Mouse (Mus musculus): ENCODE results near the gene 2310011J03Rik. TPM values are rescaled to one million over a fixed set of nuclear protein-coding genes. Genes with fewer than 3 reads are reported as not detected.

2310011J03Rik gene
- polyA plus RNA-seq (2015; fragmentation: Illumina TruSeq; extraction: RNeasy Lipid Tissue Mini Kit (QIAGEN cat#74804); ENCODE audit: low read depth, low replicate concordance), result 50.9 TPM

GRCm38 (mm10) chr10:80320340-80320760 is at the start of gene 2310011J03Rik:
TSS of gene 2310011J03Rik (minus strand) at chr10:80320537.

GRCm38 (mm10) chr10:80356001-80356682 is 35.8 kb upstream of the 2310011J03Rik start, which contains the start of gene Plk5:
TSS of gene Plk5 (plus strand) at chr10:80356459.

GRCm38 (mm10) chr10:80348244-80348781 is 28.0 kb upstream of the 2310011J03Rik start, which contains the start of gene Adamtsl5:
TSS of gene Adamtsl5 (minus strand) at chr10:80348412.

GRCm38 (mm10) chr10:80329273-80330081 is 9.1 kb upstream of the 2310011J03Rik start, which contains the start of the genes Pcsk4 and Reep6:
TSS of gene Pcsk4 (minus strand) at chr10:80329498.
TSS of gene Reep6 (plus strand) at chr10:80329953.

GRCm38 (mm10) chr10:80295618-80296425 is 24.5 kb downstream of the 2310011J03Rik start, which contains the start of gene Apc2:
TSS of gene Apc2 (plus strand) at chr10:80295977.

GRCm38 (mm10) chr10:80292251-80293146 is 27.8 kb downstream of the 2310011J03Rik start, which contains the start of gene Rps15:
TSS of gene Rps15 (plus strand) at chr10:80292453.

Other genes starting within 250 kb of the 2310011J03Rik start
- gene Sbno2, start 215.0 kb downstream of the 2310011J03Rik start, polyA plus RNA-seq (2015; fragmentation: Illumina TruSeq; extraction: RNeasy Lipid Tissue Mini Kit (QIAGEN cat#74804); ENCODE audit: low read depth, low replicate concordance), result 11.7 TPM
- gene Stk11, start 204.7 kb downstream of the 2310011J03Rik start, polyA plus RNA-seq (2015; fragmentation: Illumina TruSeq; extraction: RNeasy Lipid Tissue Mini Kit (QIAGEN cat#74804); ENCODE audit: low read depth, low replicate concordance), result 71.6 TPM
- gene Atp5d, start 181.9 kb downstream of the 2310011J03Rik start, polyA plus RNA-seq (2015; fragmentation: Illumina TruSeq; extraction: RNeasy Lipid Tissue Mini Kit (QIAGEN cat#74804); ENCODE audit: low read depth, low replicate concordance), result 443 TPM
- 231 TPM for gene Cbarp, start 179.7 kb downstream of the 2310011J03Rik start, polyA plus RNA-seq (2015; fragmentation: Illumina TruSeq; extraction: RNeasy Lipid Tissue Mini Kit (QIAGEN cat#74804); ENCODE audit: low read depth, low replicate concordance)
- 29.1 TPM for gene Midn, start 172.3 kb downstream of the 2310011J03Rik start, polyA plus RNA-seq (2015; fragmentation: Illumina TruSeq; extraction: RNeasy Lipid Tissue Mini Kit (QIAGEN cat#74804); ENCODE audit: low read depth, low replicate concordance)
- gene Cirbp, start 154.6 kb downstream of the 2310011J03Rik start, polyA plus RNA-seq (2015; fragmentation: Illumina TruSeq; extraction: RNeasy Lipid Tissue Mini Kit (QIAGEN cat#74804); ENCODE audit: low read depth, low replicate concordance), result 124 TPM
- gene 1600002K03Rik, start 147.6 kb downstream of the 2310011J03Rik start, polyA plus RNA-seq (2015; fragmentation: Illumina TruSeq; extraction: RNeasy Lipid Tissue Mini Kit (QIAGEN cat#74804); ENCODE audit: low read depth, low replicate concordance), result 10.3 TPM
- 4.6 TPM for gene Efna2, start 141.1 kb downstream of the 2310011J03Rik start, polyA plus RNA-seq (2015; fragmentation: Illumina TruSeq; extraction: RNeasy Lipid Tissue Mini Kit (QIAGEN cat#74804); ENCODE audit: low read depth, low replicate concordance)
- 25.9 TPM for gene Mum1, start 94.1 kb downstream of the 2310011J03Rik start, polyA plus RNA-seq (2015; fragmentation: Illumina TruSeq; extraction: RNeasy Lipid Tissue Mini Kit (QIAGEN cat#74804); ENCODE audit: low read depth, low replicate concordance)
- gene Ndufs7, start 71.4 kb downstream of the 2310011J03Rik start, polyA plus RNA-seq (2015; fragmentation: Illumina TruSeq; extraction: RNeasy Lipid Tissue Mini Kit (QIAGEN cat#74804); ENCODE audit: low read depth, low replicate concordance), result 264 TPM
- gene Gamt, start 59.5 kb downstream of the 2310011J03Rik start, polyA plus RNA-seq (2015; fragmentation: Illumina TruSeq; extraction: RNeasy Lipid Tissue Mini Kit (QIAGEN cat#74804); ENCODE audit: low read depth, low replicate concordance), result 26.5 TPM
- gene Dazap1, start 59.1 kb downstream of the 2310011J03Rik start, polyA plus RNA-seq (2015; fragmentation: Illumina TruSeq; extraction: RNeasy Lipid Tissue Mini Kit (QIAGEN cat#74804); ENCODE audit: low read depth, low replicate concordance), result 59.3 TPM
- 2,153 TPM for gene Rps15, start 28.1 kb downstream of the 2310011J03Rik start, polyA plus RNA-seq (2015; fragmentation: Illumina TruSeq; extraction: RNeasy Lipid Tissue Mini Kit (QIAGEN cat#74804); ENCODE audit: low read depth, low replicate concordance)
- 48.2 TPM for gene Apc2, start 24.6 kb downstream of the 2310011J03Rik start, polyA plus RNA-seq (2015; fragmentation: Illumina TruSeq; extraction: RNeasy Lipid Tissue Mini Kit (QIAGEN cat#74804); ENCODE audit: low read depth, low replicate concordance)
- 5.7 TPM for gene Pcsk4, start 9.0 kb upstream of the 2310011J03Rik start, polyA plus RNA-seq (2015; fragmentation: Illumina TruSeq; extraction: RNeasy Lipid Tissue Mini Kit (QIAGEN cat#74804); ENCODE audit: low read depth, low replicate concordance)
- 6.6 TPM for gene Reep6, start 9.4 kb upstream of the 2310011J03Rik start, polyA plus RNA-seq (2015; fragmentation: Illumina TruSeq; extraction: RNeasy Lipid Tissue Mini Kit (QIAGEN cat#74804); ENCODE audit: low read depth, low replicate concordance)
- 3.8 TPM for gene Adamtsl5, start 27.9 kb upstream of the 2310011J03Rik start, polyA plus RNA-seq (2015; fragmentation: Illumina TruSeq; extraction: RNeasy Lipid Tissue Mini Kit (QIAGEN cat#74804); ENCODE audit: low read depth, low replicate concordance)
- 18.6 TPM for gene Plk5, start 35.9 kb upstream of the 2310011J03Rik start, polyA plus RNA-seq (2015; fragmentation: Illumina TruSeq; extraction: RNeasy Lipid Tissue Mini Kit (QIAGEN cat#74804); ENCODE audit: low read depth, low replicate concordance)
- gene Mex3d, start 67.1 kb upstream of the 2310011J03Rik start, polyA plus RNA-seq (2015; fragmentation: Illumina TruSeq; extraction: RNeasy Lipid Tissue Mini Kit (QIAGEN cat#74804); ENCODE audit: low read depth, low replicate concordance), result 8.2 TPM
- gene Mbd3, start 79.0 kb upstream of the 2310011J03Rik start, polyA plus RNA-seq (2015; fragmentation: Illumina TruSeq; extraction: RNeasy Lipid Tissue Mini Kit (QIAGEN cat#74804); ENCODE audit: low read depth, low replicate concordance), result 143 TPM
- 727 TPM for gene Uqcr11, start 86.3 kb upstream of the 2310011J03Rik start, polyA plus RNA-seq (2015; fragmentation: Illumina TruSeq; extraction: RNeasy Lipid Tissue Mini Kit (QIAGEN cat#74804); ENCODE audit: low read depth, low replicate concordance)
- 15.2 TPM for gene Tcf3, start 113.1 kb upstream of the 2310011J03Rik start, polyA plus RNA-seq (2015; fragmentation: Illumina TruSeq; extraction: RNeasy Lipid Tissue Mini Kit (QIAGEN cat#74804); ENCODE audit: low read depth, low replicate concordance)
- gene Onecut3, start 174.3 kb upstream of the 2310011J03Rik start, polyA plus RNA-seq (2015; fragmentation: Illumina TruSeq; extraction: RNeasy Lipid Tissue Mini Kit (QIAGEN cat#74804); ENCODE audit: low read depth, low replicate concordance), result 0.09 TPM
- gene Atp8b3, start 218.6 kb upstream of the 2310011J03Rik start, polyA plus RNA-seq (2015; fragmentation: Illumina TruSeq; extraction: RNeasy Lipid Tissue Mini Kit (QIAGEN cat#74804); ENCODE audit: low read depth, low replicate concordance), result 0.25 TPM
- gene Rexo1, start 241.0 kb upstream of the 2310011J03Rik start, polyA plus RNA-seq (2015; fragmentation: Illumina TruSeq; extraction: RNeasy Lipid Tissue Mini Kit (QIAGEN cat#74804); ENCODE audit: low read depth, low replicate concordance), result 25.2 TPM